Mouse (Mus musculus) heart, embryonic 10.5 days (tissue): ENCODE results near the gene Gm21887. TPM values are rescaled to one million over a fixed set of nuclear protein-coding genes. Genes with fewer than 3 reads are reported as not detected.
"Not testable (repeated sequence)": the region's sequence is repeated elsewhere in the genome, so short reads cannot be mapped to it uniquely, and the experiment has no call there.

Experiments used
- DNase-seq: peaks from one replicate; pipeline ENCODE4 v3.0.0-alpha.2; 2017; ENCODE audit warnings: low spot score
- H3K27ac ChIP-seq: fragments of 300-500 bp; sonication (generic); 2 replicates; pipeline ENCODE4 v1.5.1; 2016; ENCODE audit warnings: mild to moderate bottlenecking
- H3K27me3 ChIP-seq: fragments of 300-500 bp; sonication (generic); 2 replicates; pipeline ENCODE4 v1.6.1; 2016; ENCODE audit warnings: mild to moderate bottlenecking; ENCODE audit not compliant: poor library complexity, insufficient read depth, severe bottlenecking
- H3K36me3 ChIP-seq: fragments of 300-500 bp; sonication (generic); 2 replicates; pipeline ENCODE4 v1.6.1; 2016; ENCODE audit warnings: mild to moderate bottlenecking, moderate library complexity
- H3K4me1 ChIP-seq: fragments of 300-500 bp; sonication (generic); 2 replicates; pipeline ENCODE4 v1.6.1; 2016; ENCODE audit warnings: mild to moderate bottlenecking
- H3K4me3 ChIP-seq: fragments of 300-500 bp; sonication (generic); 2 replicates; pipeline ENCODE4 v1.5.1; 2016; ENCODE audit warnings: mild to moderate bottlenecking, moderate library complexity
- H3K9me3 ChIP-seq: fragments of 300-500 bp; sonication (generic); 2 replicates; pipeline ENCODE4 v1.6.1; 2016; ENCODE audit warnings: mild to moderate bottlenecking, moderate library complexity
- WGBS: fragments of 180-500 bp; shearing (Covaris S2); methylation state at CpG from one replicate; pipeline ENCODE4 v1.1.7; 2016; 5-methylcytosine and 5-hydroxymethylcytosine counted together
- polyA plus RNA-seq: library from polyadenylated mRNA; unstranded; fragments of >200 nt; fragmentation: Nextera tagmentation; extraction: Ambion mirVana; gene quantifications from 2 replicates; pipeline ENCODE4 v1.2.1, GENCODE M21; 2016

Gm21887 gene
- polyA plus RNA-seq, 1 experiment from 2014 or later = 172 TPM

- H3K4me1 ChIP-seq, H3K27ac ChIP-seq, H3K4me3 ChIP-seq, H3K27me3 ChIP-seq, H3K36me3 ChIP-seq: not testable (repeated sequence)
- 26% methylated on average over 13 of the region's 13 CpGs for WGBS
- peak; percentile 68 for DNase-seq
- peaks cover 51% of the 10 kb centered on the region for H3K9me3 ChIP-seq
These were observed 4.3 kb upstream of the Gm21887 start for GRCm38 (mm10) chrX:170005194-170005593.

DNA sequence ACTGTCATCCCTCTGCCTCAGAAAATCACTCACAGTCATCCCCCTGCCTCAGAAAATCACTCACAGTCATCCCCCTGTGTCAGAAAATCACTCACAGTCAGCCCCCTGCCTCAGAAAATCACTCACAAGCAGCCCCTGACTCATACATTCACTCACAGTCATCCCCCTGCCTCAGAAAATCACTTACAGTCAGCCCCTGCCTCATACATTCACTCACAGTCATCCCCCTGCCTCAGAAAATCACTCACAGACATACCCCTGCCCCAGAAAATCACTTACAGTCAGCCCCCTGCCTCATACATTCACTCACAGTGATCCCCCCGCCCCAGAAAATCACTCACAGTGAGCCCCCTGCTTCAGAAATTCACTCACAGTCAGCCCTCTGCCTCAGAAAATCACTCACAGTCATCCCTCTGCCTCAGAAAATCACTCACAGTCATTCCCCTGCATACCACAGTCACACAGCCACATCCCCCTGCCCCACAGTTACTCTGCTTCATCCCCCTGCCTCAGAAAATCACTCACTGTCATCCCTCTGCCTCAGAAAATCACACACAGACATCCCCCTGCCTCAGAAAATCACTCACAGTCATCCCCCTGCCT is 3.7 kb upstream of the Gm21887 start:
- DNase-seq, H3K4me1 ChIP-seq, H3K27ac ChIP-seq, H3K27me3 ChIP-seq, H3K4me3 ChIP-seq, H3K36me3 ChIP-seq: not testable (repeated sequence)
- WGBS = 37% methylated on average over 1 of the region's 1 CpGs
- H3K9me3 ChIP-seq = peaks cover 51% of the 10 kb centered on the region

- Histone ChIP-seq H3K9me3 (peaks cover 54% of the 10 kb centered on the region), H3K36me3 (peaks cover 13% of the 10 kb centered on the region)
- not testable (repeated sequence) for H3K27me3 ChIP-seq, H3K4me1 ChIP-seq, H3K27ac ChIP-seq, H3K4me3 ChIP-seq
- peak; percentile 81 for DNase-seq
- 49% methylated on average over 3 of the region's 3 CpGs for WGBS
These were observed 2.7 kb upstream of the Gm21887 start for GRCm38 (mm10) chrX:170006694-170007247.

- H3K4me3 ChIP-seq, H3K27me3 ChIP-seq, H3K27ac ChIP-seq, H3K4me1 ChIP-seq: not testable (repeated sequence)
- peak; percentile 85 for DNase-seq
- WGBS = 44% methylated on average over 2 of the region's 2 CpGs
- Histone ChIP-seq H3K36me3 (peaks cover 13% of the 10 kb centered on the region), H3K9me3 (peaks cover 51% of the 10 kb centered on the region)
These were observed 1.9 kb upstream of the Gm21887 start for GRCm38 (mm10) chrX:170007375-170008178.

GRCm38 (mm10) chrX:170008179-170008467 is 1.3 kb upstream of the Gm21887 start:
- peak; percentile 74 for DNase-seq
- Histone ChIP-seq H3K9me3 (peaks cover 51% of the 10 kb centered on the region), H3K36me3 (peaks cover 13% of the 10 kb centered on the region)
- not testable (repeated sequence) for H3K4me1 ChIP-seq, H3K27me3 ChIP-seq, H3K4me3 ChIP-seq, H3K27ac ChIP-seq

- DNase-seq = peak; percentile 74
- H3K27me3 ChIP-seq, H3K4me3 ChIP-seq, H3K4me1 ChIP-seq, H3K27ac ChIP-seq: not testable (repeated sequence)
- 50% methylated on average over 3 of the region's 3 CpGs for WGBS
- Histone ChIP-seq H3K36me3 (peaks cover 13% of the 10 kb centered on the region), H3K9me3 (peaks cover 51% of the 10 kb centered on the region)
These were observed 875 bp upstream of the Gm21887 start for GRCm38 (mm10) chrX:170008584-170008983.

DNA sequence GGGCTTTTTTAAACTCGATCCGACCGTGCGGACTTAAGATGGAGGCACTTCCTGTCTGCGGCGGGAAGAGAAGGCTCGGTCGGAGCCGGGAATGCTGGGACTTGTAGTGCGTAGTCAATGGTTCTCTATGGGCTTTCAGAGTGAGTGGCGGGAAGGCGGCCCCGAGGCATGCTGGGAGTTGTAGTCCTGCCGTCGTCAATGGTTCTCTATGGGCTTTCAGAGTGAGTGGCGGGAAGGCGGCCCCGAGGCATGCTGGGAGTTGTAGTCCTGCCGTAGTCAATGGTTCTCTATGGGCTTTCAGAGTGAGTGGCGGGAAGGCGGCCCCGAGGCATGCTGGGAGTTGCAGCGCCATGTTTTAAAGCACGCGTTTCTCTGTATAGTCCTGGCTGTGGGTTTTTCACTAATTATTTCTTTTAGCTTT is 352 bp downstream of the Gm21887 start:
- peak; percentile 99 for DNase-seq
- Histone ChIP-seq H3K9me3 (peaks cover 48% of the 10 kb centered on the region), H3K4me3 (peak overlapping the region; percentile 62), H3K36me3 (peaks cover 15% of the 10 kb centered on the region), H3K27ac (peak overlapping the region; percentile 88)
- not testable (repeated sequence) for H3K27me3 ChIP-seq, H3K4me1 ChIP-seq
- 61% methylated on average over 25 of the region's 25 CpGs for WGBS

GRCm38 (mm10) chrX:170010581-170011528 is 1.4 kb downstream of the Gm21887 start:
- not testable (repeated sequence) for H3K4me1 ChIP-seq, H3K27me3 ChIP-seq, H3K27ac ChIP-seq
- Histone ChIP-seq H3K9me3 (peaks cover 43% of the 10 kb centered on the region), H3K4me3 (peak overlapping the region; percentile 25), H3K36me3 (peaks cover 15% of the 10 kb centered on the region)
- DNase-seq = peak; percentile 88
- 85% methylated on average over 97 of the region's 97 CpGs for WGBS

GRCm38 (mm10) chrX:170011529-170011879 is 2.0 kb downstream of the Gm21887 start:
- not testable (repeated sequence) for H3K27ac ChIP-seq, DNase-seq, H3K4me1 ChIP-seq, H3K4me3 ChIP-seq, H3K27me3 ChIP-seq
- WGBS = 78% methylated on average over 7 of the region's 10 CpGs
- peaks cover 19% of the 10 kb centered on the region for H3K36me3 ChIP-seq
- peaks cover 47% of the 10 kb centered on the region for H3K9me3 ChIP-seq

DNA sequence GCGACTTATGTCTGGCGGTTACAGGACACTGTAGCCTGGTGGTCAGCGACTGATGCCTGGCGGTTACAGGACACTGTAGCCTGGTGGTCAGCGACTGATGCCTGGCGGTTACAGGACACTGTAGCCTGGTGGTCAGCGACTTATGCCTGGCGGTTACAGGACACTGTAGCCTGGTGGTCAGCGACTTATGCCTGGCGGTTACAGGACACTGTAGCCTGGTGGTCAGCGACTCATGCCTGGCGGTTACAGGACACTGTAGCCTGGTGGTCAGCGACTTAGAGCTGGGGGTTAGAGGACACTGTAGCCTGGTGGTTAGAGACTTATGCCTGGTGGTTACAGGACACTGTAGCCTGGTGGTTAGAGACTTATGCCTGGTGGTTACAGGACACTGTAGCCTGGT is 4.0 kb downstream of the Gm21887 start:
- peaks cover 29% of the 10 kb centered on the region for H3K36me3 ChIP-seq
- peaks cover 39% of the 10 kb centered on the region for H3K9me3 ChIP-seq
- 92% methylated on average over 5 of the region's 13 CpGs for WGBS
- not testable (repeated sequence) for H3K4me1 ChIP-seq, H3K27me3 ChIP-seq, H3K4me3 ChIP-seq, H3K27ac ChIP-seq, DNase-seq

DNA sequence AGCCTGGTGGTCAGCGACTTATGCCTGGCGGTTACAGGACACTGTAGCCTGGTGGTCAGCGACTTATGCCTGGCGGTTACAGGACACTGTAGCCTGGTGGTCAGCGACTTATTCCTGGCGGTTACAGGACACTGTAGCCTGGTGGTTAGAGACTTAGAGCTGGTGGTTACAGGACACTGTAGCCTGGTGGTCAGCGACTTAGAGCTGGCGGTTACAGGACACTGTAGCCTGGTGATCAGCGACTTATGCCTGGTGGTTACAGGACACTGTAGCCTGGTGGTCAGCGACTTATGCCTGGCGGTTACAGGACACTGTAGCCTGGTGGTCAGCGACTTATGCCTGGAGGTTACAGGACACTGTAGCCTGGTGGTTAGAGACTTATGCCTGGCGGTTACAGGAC is 4.6 kb downstream of the Gm21887 start:
- peaks cover 41% of the 10 kb centered on the region for H3K9me3 ChIP-seq
- not testable (repeated sequence) for H3K4me1 ChIP-seq, DNase-seq, H3K27ac ChIP-seq, H3K4me3 ChIP-seq, H3K27me3 ChIP-seq
- H3K36me3 ChIP-seq = peaks cover 35% of the 10 kb centered on the region
- 80% methylated on average over 6 of the region's 13 CpGs for WGBS

DNA sequence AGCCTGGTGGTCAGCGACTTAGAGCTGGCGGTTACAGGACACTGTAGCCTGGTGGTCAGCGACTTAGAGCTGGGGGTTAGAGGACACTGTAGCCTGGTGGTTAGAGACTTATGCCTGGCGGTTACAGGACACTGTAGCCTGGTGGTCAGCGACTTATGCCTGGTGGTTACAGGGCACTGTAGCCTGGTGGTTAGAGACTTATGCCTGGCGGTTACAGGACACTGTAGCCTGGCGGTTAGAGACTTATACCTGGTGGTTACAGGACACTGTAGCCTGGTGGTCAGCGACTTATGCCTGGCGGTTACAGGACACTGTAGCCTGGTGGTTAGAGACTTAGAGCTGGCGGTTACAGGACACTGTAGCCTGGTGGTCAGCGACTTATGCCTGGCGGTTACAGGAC is 6.4 kb downstream of the Gm21887 start:
- H3K36me3 ChIP-seq = peaks cover 43% of the 10 kb centered on the region
- WGBS = 87% methylated on average over 11 of the region's 12 CpGs
- not testable (repeated sequence) for H3K4me1 ChIP-seq, DNase-seq, H3K27me3 ChIP-seq, H3K27ac ChIP-seq, H3K4me3 ChIP-seq
- peaks cover 40% of the 10 kb centered on the region for H3K9me3 ChIP-seq
